Mouse (Mus musculus) G1E (cell line): ENCODE measurements around the gene Plcd1. TPM values are rescaled to one million over a fixed set of nuclear protein-coding genes. Genes with fewer than 3 reads are reported as not detected.

ENCODE experiments used
- ATAC-seq: 2 replicates; pipeline ENCODE4 v1.8.0; 2016; ENCODE audit warnings: mild to moderate bottlenecking; ENCODE audit not compliant: insufficient number of reproducible peaks, poor library complexity, low FRiP score, severe bottlenecking; ENCODE audit errors: extremely low read depth
- DNase-seq: peaks from one replicate; pipeline ENCODE4 v3.0.0; 2012; ENCODE audit warnings: low spot score
- H3K27me3 ChIP-seq: 2 replicates; pipeline ENCODE4 v1.6.1; 2012; ENCODE audit warnings: mild to moderate bottlenecking, low read length, inconsistent platforms; ENCODE audit not compliant: insufficient read depth
- H3K36me3 ChIP-seq: replicated peaks from 2 replicates; pipeline ENCODE3; 2012; ENCODE audit warnings: mild to moderate bottlenecking, inconsistent platforms
- H3K4me1 ChIP-seq: 2 replicates; pipeline ENCODE4 v1.6.1; 2012; ENCODE audit warnings: low read depth, low read length, inconsistent platforms, mixed read lengths; ENCODE audit not compliant: insufficient read depth
- H3K4me3 ChIP-seq: 2 replicates; pipeline ENCODE4 v1.5.1; 2012; ENCODE audit warnings: low read depth, mild to moderate bottlenecking, inconsistent platforms, low read length, moderate library complexity, mixed read lengths
- H3K9me3 ChIP-seq: replicated peaks from 2 replicates; pipeline ENCODE4 v1.6.1; 2012; ENCODE audit warnings: inconsistent platforms
- CTCF ChIP-seq: IDR thresholded peaks from 2 replicates; pipeline ENCODE4 v1.5.1; 2012; ENCODE audit warnings: low read depth, low read length, inconsistent platforms, mixed read lengths
- GATA1 ChIP-seq: IDR thresholded peaks from 2 replicates; pipeline ENCODE4 v1.6.1; 2012; ENCODE audit warnings: borderline replicate concordance, low read length, inconsistent platforms, mixed read lengths
- GATA2 ChIP-seq: IDR thresholded peaks from 2 replicates; pipeline ENCODE4 v1.6.1; 2012; ENCODE audit warnings: low read depth, low read length, inconsistent platforms, borderline replicate concordance
- POLR2AphosphoS5 ChIP-seq: IDR thresholded peaks from 2 replicates; pipeline ENCODE4 v1.6.1; 2012; ENCODE audit warnings: low read depth, low read length, inconsistent platforms; ENCODE audit not compliant: insufficient replicate concordance
- TAL1 ChIP-seq: conservative IDR thresholded peaks from 2 replicates; pipeline ENCODE4 v1.6.1; 2012; ENCODE audit warnings: low read depth, low read length, inconsistent platforms, mixed read lengths
- polyA plus RNA-seq: library from polyadenylated mRNA; stranded (reverse); fragments of >175 nt; gene quantifications from 2 replicates; pipeline ENCODE4 v1.2.3, GENCODE M21; 2012
- total RNA-seq, 2 experiments: library from RNA; stranded (forward) in 1 of 2; stranded (reverse) in 1 of 2; fragments of 200-1000 nt in 1 of 2; fragments of >200 nt in 1 of 2; fragmentation: Nextera tagmentation in 1 of 2; gene quantifications; 2 replicates each; pipeline ENCODE4 v1.2.3; 2014 to 2017

The Plcd1 gene
- total and polyA plus RNA-seq, 3 experiments: not detected

DNA sequence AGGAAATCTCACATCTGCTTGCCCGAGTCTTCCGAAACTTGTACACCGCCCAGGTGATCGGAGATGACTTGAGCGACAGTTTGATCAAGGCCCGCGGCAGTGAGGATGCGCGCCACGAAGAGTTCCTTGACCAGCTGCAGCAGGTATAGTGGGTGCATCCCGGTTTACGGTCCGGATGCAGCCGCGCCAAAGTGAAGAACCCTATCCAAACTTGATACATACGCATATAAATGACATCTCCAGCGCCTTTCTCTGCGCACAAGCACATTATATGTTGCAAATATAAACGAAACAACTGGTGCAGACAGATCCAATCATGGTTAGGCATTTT is 9.4 kb upstream of the Plcd1 start:
- Histone ChIP-seq H3K36me3 (no peaks in the 10 kb centered on the region), H3K4me3 (no peak overlapping the region; the same call in 1 of the 2 replicates), H3K4me1 (no peaks in the 10 kb centered on the region), H3K27me3 (no peaks in the 10 kb centered on the region; the same call in 1 of the 2 replicates), H3K9me3 (peaks cover 71% of the 10 kb centered on the region)
- DNase-seq (no peak), ATAC-seq (no peak)
- no peak for TF ChIP-seq POLR2AphosphoS5
- TF ChIP-seq GATA2: no peak
- TF ChIP-seq GATA1: no peak
- no peak for TF ChIP-seq TAL1
- TF ChIP-seq CTCF: no peak

DNA sequence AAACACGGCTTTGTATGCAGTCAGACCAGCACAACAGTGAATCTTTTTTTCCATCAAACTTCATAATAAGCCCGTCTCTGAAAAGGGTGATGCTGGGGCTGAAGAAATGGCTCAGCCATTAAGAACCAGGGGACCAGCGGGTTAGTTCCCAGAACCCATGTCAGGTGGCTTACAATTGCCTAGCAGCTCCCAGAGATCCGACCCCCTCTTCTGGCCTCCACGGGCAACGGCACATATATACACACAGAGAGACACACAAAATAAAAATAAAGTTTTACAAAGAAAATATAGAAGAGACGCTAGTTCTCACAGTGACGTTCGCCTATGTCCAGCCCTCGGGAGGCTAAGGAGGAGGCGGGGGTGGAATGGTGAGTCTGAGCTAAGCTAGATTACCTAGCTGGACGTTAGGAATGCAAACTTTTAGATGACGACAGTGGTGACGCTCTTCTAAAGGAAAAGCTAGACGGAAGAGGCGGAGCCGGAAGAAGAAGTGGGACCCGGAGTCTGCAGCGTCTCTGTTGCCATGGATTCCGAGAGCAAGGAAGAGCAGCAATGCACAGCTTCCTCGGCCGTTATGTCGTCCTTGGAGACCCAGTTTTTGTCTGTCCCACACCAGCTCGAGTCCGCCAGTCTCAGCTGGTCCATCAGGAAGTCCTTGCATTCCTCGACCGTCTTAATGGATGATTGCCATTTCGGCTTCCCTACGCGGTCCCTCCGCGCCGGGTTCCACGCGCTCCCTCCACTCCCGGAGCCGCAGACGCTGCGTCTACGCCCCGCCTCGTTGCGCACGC is 8.9 kb upstream of the Plcd1 start, which contains the start of gene Dlec1:
Gene Dlec1, plus strand, starts transcription at position 487 of the 791 bp plus-strand sequence.
- DNase-seq (no peak), ATAC-seq (no peak)
- no peak within 1 kb of the TSS; the same call in 1 of the 2 replicates for H3K4me3 ChIP-seq
- TF ChIP-seq GATA2: no peak
- no peak for TF ChIP-seq CTCF
- TF ChIP-seq TAL1: no peak
- no peak for TF ChIP-seq POLR2AphosphoS5
- TF ChIP-seq GATA1: no peak
- H3K9me3 ChIP-seq: peaks cover 73% of the 10 kb centered on the region
- H3K27me3 ChIP-seq: no peaks in the 10 kb centered on the region; the same call in 1 of the 2 replicates
- no peaks in the 10 kb centered on the region for H3K36me3 ChIP-seq
- H3K4me1 ChIP-seq: no peaks in the 10 kb centered on the region

DNA sequence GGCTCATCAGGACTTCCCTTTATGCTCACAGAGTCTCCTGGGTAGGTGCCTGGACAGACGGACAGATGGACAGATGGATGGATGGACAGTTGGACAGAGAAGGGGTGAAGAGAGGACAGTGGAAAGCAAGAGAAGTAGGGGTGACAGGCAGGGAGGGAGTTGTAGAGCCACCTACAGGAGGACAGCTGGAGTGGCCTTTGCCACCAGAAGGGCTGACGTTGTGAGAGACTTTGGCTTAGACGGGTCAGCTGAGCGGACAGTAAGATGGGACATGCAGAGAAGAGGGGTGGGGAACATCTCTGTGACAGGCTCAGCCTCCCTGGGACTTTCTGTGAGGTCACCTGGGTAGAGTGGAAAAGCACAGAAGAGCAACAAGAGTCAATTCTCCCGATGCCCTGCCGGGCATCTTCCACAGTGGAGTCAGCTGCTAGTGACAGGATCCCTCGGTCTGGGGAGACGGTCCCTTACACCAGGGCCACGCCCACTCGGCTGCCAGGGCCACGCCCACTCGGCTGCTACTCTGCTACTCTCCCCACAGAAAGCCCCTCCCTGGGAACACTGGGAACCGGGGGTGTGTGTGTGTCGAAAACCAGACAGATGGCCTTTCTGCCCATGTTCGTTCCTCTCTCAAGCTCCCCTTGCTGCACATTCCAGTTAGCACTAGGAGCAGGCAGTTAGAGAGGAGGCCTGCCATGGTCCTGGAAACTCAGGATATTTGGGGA is 7.0 kb upstream of the Plcd1 start:
- TF ChIP-seq TAL1: no peak
- TF ChIP-seq POLR2AphosphoS5: no peak
- TF ChIP-seq GATA1: no peak
- no peak for TF ChIP-seq GATA2
- no peak for TF ChIP-seq CTCF
- ATAC-seq (no peak), DNase-seq (no peak)
- no peaks in the 10 kb centered on the region for H3K4me1 ChIP-seq
- no peaks in the 10 kb centered on the region for H3K36me3 ChIP-seq
- peaks cover 75% of the 10 kb centered on the region for H3K9me3 ChIP-seq
- no peaks in the 10 kb centered on the region; the same call in 1 of the 2 replicates for H3K27me3 ChIP-seq
- no peak overlapping the region for H3K4me3 ChIP-seq

DNA sequence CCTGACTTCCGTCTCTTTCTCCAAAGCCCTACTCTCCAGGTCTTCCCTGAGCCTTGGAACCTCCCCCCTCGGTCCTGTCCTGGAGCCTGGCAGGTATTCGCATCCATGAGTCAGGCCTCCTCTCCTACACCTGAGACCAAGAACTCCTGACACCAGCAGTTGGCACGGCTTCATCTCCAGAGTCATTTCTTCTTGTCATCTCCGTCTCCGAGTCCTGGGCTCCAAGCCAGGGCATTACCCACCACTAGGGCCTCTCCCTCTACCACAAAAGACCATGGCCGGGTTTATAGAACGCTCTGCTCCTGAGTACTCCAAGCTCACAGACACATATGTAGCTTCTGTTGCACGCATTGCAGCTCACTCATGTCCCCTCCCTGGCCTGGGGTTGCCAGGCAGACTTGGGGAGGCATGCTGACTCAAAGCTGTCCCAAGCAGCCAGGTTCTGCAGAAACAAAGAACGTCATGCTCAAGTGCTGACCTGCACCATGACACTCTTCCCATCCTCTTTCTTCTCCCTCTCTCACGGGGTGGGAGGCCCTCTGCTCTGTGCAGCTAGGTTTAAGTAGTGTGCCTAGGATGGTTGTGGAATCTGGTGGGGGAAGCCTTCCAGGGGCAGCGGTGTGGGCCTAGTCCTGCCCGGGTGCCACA is 1.3 kb upstream of the Plcd1 start:
- no peak for ATAC-seq
- no peak for DNase-seq
- H3K27me3 ChIP-seq: no peaks in the 10 kb centered on the region
- no peaks in the 10 kb centered on the region for H3K36me3 ChIP-seq
- H3K4me3 ChIP-seq: no peak overlapping the region
- H3K4me1 ChIP-seq: no peaks in the 10 kb centered on the region
- TF ChIP-seq GATA1 (no peak), TAL1 (no peak), GATA2 (no peak), CTCF (no peak), POLR2AphosphoS5 (no peak)
- peaks cover 81% of the 10 kb centered on the region for H3K9me3 ChIP-seq

DNA sequence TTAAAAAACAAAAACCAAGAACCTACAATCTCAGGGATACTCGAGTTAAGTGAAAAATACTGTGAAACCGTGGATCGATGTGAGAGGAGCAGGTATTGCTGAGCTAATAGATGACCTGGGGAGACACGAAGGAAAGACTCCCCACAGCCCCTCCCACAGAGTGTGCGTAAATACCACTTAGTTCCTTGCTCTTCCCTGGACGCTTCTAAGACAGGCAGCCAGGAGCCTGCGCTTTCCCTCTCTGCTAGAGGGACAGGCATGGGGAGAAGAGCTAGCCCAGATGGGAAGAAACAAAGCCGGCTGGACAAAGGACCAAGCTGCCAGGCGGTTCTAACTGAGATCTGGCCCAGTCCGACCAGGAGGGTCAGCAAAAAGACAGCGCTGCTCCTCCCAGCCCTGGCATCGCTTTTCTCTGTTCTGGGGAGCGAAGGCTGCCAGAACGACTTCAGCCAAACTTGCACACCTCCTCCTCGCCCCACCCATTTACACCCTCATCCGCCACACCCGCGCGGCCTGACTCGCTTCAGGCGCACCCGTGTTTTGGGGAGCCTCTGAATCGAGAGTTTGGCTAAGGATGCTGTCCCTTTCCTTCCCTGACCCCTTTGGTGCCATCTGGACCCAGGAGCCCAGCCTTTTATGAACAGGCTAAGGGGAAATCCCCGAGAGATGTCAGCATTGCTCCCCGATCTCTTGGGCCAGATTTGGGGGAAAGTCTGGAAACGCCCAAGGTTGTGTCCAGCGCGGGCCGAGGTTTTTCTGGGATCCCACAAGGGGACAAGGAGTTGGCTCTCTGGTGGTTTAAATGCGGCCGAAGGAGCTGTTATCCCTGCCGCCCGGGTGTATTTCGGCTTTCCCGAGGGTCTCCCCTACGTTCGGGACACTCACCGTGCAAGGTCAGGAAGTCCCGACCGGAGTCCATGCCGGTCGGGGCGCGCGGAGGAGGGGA is 556 bp downstream of the Plcd1 start:
- TF ChIP-seq CTCF (no peak), POLR2AphosphoS5 (no peak), TAL1 (no peak), GATA1 (no peak), GATA2 (no peak)
- no peak for ATAC-seq
- no peaks in the 10 kb centered on the region for H3K27me3 ChIP-seq
- peaks cover 90% of the 10 kb centered on the region for H3K9me3 ChIP-seq
- H3K36me3 ChIP-seq: no peaks in the 10 kb centered on the region
- DNase-seq: no peak
- H3K4me1 ChIP-seq: no peaks in the 10 kb centered on the region
- peak overlapping the region; percentile 9; the same call in 1 of the 2 replicates for H3K4me3 ChIP-seq
